Mouse (Mus musculus) hindbrain, embryonic 10.5 days (tissue): ENCODE measurements around the gene Ficd. TPM values are rescaled to one million over a fixed set of nuclear protein-coding genes. Genes with fewer than 3 reads are reported as not detected.
A peak's percentile ranks its signal among the peaks of the same experiment; 100 is the strongest.

ENCODE experiments used
- DNase-seq: peaks from one replicate; pipeline ENCODE4 v3.0.0-alpha.2; 2017; ENCODE audit warnings: low spot score
- H3K27ac ChIP-seq: fragments of 300-500 bp; sonication (generic); 2 replicates; pipeline ENCODE4 v1.5.1; 2016; ENCODE audit warnings: mild to moderate bottlenecking, moderate library complexity
- H3K27me3 ChIP-seq: fragments of 300-500 bp; sonication (generic); 2 replicates; pipeline ENCODE4 v1.6.1; 2016; ENCODE audit warnings: mild to moderate bottlenecking; ENCODE audit not compliant: poor library complexity, insufficient read depth, severe bottlenecking
- H3K36me3 ChIP-seq: fragments of 300-500 bp; sonication (generic); 2 replicates; pipeline ENCODE4 v1.6.1; 2016; ENCODE audit warnings: mild to moderate bottlenecking, moderate library complexity
- H3K4me1 ChIP-seq: fragments of 300-500 bp; sonication (generic); replicated peaks from 2 replicates; pipeline ENCODE4 v1.6.1; 2016; ENCODE audit warnings: mild to moderate bottlenecking
- H3K4me3 ChIP-seq: fragments of 300-500 bp; sonication (generic); 2 replicates; pipeline ENCODE4 v1.5.1; 2016; ENCODE audit warnings: mild to moderate bottlenecking, moderate library complexity
- H3K9me3 ChIP-seq: fragments of 300-500 bp; sonication (generic); 2 replicates; pipeline ENCODE4 v1.6.1; 2016; ENCODE audit warnings: mild to moderate bottlenecking, moderate library complexity
- WGBS: fragments of 180-500 bp; shearing (Covaris S2); methylation state at CpG from one replicate; pipeline ENCODE4 v1.1.7; 2016; 5-methylcytosine and 5-hydroxymethylcytosine counted together
- polyA plus RNA-seq: library from polyadenylated mRNA; unstranded; fragments of >200 nt; fragmentation: Nextera tagmentation; extraction: Ambion mirVana; gene quantifications from 2 replicates; pipeline ENCODE4 v1.2.1, GENCODE M21; 2016

The Ficd gene
- polyA plus RNA-seq: 5.3 and 5.6 TPM in 2 replicates

GRCm38 (mm10) chr5:113735345-113736112, at the start of gene Ficd:
Gene Ficd, plus strand, starts transcription at chr5:113735803.
- Histone ChIP-seq H3K27ac (peak within 1 kb of the TSS; percentile 98), H3K36me3 (peaks cover 33% of the 10 kb centered on the region), H3K27me3 (no peaks in the 10 kb centered on the region), H3K4me3 (peak within 1 kb of the TSS; percentile 81), H3K9me3 (no peaks in the 10 kb centered on the region), H3K4me1 (peaks cover 33% of the 10 kb centered on the region)
- DNase-seq: peak; percentile 97
- WGBS: under 1% methylated on average over 71 of the region's 71 CpGs

DNA sequence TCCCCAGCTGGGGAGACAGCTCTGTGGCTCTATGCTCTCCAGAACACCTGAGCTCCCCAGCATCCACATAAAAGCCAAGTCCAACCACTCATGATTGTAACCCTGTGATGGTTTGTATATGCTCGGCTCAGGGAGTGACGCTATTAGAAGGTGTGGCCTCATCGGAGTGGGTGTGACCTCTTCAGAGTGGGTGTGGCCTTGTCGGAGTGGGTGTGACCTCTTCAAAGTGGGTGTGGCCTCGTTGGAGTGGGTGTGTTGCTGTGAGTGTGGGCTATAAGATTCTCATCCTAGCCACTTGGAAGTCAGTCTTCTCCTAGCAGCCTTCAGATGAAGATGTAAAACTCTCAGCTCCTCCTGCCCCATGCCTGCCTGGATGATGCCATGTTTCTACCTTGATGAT, 48.1 kb upstream of the Ficd start:
- no peak overlapping the region for H3K27ac ChIP-seq
- H3K9me3 ChIP-seq: no peaks in the 10 kb centered on the region; the same call in 1 of the 2 replicates
- H3K36me3 ChIP-seq: no peaks in the 10 kb centered on the region
- no peaks in the 10 kb centered on the region for H3K27me3 ChIP-seq
- DNase-seq: no peak
- peaks cover 24% of the 10 kb centered on the region for H3K4me1 ChIP-seq
- 85% methylated on average over 5 of the region's 5 CpGs for WGBS
- no peak overlapping the region for H3K4me3 ChIP-seq

DNA sequence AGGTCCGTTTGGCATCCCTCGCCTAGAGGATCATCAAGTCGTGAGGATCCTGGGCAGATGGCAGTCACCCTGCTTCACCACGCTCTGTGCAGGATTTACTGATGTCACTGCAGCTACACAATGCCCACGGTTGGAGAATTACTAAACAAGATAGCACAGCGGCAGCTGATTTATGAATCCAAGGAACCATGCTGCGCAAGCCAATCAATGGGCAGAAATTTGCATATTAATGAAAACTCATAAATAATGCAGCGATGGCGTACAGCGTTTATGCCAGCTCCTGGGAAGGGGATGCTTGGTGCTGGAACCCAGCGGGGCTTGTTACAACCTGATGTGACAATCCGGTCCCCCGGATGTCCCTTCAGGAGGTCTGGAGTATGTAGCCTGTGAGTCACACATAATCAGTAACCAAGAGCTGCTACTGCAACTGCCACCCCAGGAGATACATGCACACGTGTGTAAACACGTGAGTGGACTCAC, 45.5 kb upstream of the Ficd start:
- WGBS: 70% methylated on average over 15 of the region's 15 CpGs
- Histone ChIP-seq H3K4me3 (no peak overlapping the region), H3K36me3 (no peaks in the 10 kb centered on the region), H3K27ac (no peak overlapping the region), H3K4me1 (peaks cover 29% of the 10 kb centered on the region), H3K9me3 (peaks cover 6% of the 10 kb centered on the region), H3K27me3 (no peaks in the 10 kb centered on the region)
- DNase-seq: no peak

DNA sequence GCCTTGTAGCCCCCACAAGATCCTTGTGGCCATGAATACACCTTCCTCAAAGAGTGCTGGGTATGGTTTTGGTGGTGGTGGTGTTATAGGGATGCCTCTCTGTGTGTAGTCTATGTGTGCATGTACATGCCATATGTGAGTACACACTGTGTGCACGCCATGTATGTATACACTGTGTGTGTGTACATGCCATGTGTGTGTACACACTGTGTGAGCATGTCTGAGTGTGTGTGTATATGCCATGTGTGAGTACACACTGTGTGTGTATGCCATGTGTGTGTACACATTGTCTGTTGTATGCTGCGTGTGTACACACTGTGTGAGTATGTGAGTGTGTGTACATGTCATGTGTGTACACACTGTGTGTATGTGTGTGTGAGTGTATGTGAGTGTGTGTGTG, 44.7 kb upstream of the Ficd start:
- H3K27ac ChIP-seq: no peak overlapping the region
- no peak for DNase-seq

GRCm38 (mm10) chr5:113693196-113693755, 42.3 kb upstream of the Ficd start:
- Histone ChIP-seq H3K4me3 (no peak overlapping the region), H3K27ac (no peak overlapping the region), H3K36me3 (no peaks in the 10 kb centered on the region), H3K27me3 (no peaks in the 10 kb centered on the region), H3K9me3 (peaks cover 6% of the 10 kb centered on the region), H3K4me1 (peaks cover 29% of the 10 kb centered on the region)
- DNase-seq: no peak
- 87% methylated on average over 8 of the region's 8 CpGs for WGBS

More for the DNA sequence above, 44.7 kb upstream of the Ficd start:
- Histone ChIP-seq H3K27me3 (no peaks in the 10 kb centered on the region), H3K4me1 (peaks cover 29% of the 10 kb centered on the region), H3K4me3 (no peak overlapping the region), H3K36me3 (no peaks in the 10 kb centered on the region), H3K9me3 (peaks cover 6% of the 10 kb centered on the region)
- 92% methylated on average over 2 of the region's 2 CpGs for WGBS

DNA sequence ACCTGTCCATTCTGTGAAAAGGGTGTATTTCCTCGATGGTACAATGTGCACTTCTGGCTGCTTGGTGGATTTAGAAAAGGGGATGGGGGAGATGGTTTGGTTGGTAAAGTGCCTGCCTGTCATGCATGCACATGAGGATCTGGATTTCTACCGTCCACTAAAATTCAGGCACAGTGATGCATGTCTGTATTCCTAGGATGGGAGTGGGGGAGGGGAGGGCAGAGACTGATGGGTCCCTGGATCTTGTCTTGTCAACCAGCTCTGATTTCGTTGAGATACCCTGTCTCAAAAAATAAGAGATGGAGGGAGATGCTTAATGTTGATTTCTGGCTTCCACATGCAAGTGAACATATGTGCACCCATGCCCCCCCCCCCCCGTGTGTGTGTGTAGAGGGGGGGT, 41.6 kb upstream of the Ficd start:
- Histone ChIP-seq H3K27ac (no peak overlapping the region), H3K27me3 (no peaks in the 10 kb centered on the region), H3K4me1 (peaks cover 25% of the 10 kb centered on the region), H3K4me3 (no peak overlapping the region), H3K36me3 (no peaks in the 10 kb centered on the region), H3K9me3 (peaks cover 6% of the 10 kb centered on the region)
- no peak for DNase-seq
- WGBS: 74% methylated on average over 4 of the region's 4 CpGs

DNA sequence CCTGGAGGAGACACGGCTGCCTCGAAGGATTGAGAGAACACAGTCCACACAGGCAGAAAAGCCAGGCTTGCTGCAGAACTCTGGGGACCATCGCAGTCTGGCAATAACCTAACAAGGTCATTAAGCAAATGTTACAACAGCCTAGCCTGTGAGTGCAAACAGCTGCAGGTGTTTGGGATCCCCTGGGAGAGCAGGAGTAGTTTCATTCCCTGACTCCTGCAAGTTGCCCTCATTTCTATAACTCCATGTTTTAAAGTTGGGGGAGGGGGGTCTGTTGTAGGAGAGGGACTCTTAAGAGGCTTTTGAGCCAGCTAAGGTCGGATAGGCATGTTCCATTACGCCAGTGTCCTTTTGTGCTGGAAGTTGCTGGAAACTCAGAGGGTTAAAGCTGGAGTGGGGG, 41.2 kb upstream of the Ficd start:
- Histone ChIP-seq H3K27ac (no peak overlapping the region), H3K9me3 (peaks cover 6% of the 10 kb centered on the region), H3K4me1 (peaks cover 22% of the 10 kb centered on the region), H3K27me3 (no peaks in the 10 kb centered on the region), H3K36me3 (no peaks in the 10 kb centered on the region), H3K4me3 (no peak overlapping the region)
- 64% methylated on average over 5 of the region's 5 CpGs for WGBS
- no peak for DNase-seq

DNA sequence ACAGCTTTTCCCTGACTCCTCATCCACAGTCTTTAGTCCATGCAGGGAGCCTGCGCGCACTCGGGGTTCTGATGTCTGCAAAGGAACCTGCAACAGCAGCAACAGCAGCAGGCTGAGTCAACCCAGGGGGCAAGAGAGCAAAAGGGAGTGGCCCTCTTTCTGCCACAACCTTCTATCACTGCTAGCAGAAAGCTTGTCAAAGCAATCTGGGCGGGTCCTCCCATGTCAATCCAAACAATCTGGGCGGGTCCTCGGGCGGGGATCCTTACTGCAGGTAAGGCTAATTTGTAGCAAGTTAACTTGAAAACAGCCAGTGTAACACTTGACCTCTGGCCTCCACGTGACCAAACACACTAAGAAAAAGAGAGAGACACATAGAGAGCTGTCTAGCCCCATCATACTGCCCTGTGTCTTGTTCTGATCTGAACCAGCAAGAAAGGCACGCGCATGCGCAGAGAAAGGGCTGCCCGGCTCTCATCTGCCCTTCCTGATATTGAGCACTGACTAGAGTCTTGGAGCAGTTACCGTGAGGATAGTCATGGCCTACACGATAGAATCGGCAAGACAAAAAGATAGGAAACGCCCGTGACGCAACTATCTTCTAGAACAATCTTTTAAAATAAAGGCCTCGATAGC, 35.1 kb upstream of the Ficd start:
- Histone ChIP-seq H3K9me3 (no peaks in the 10 kb centered on the region), H3K4me3 (no peak overlapping the region), H3K27me3 (no peaks in the 10 kb centered on the region), H3K27ac (no peak overlapping the region), H3K36me3 (no peaks in the 10 kb centered on the region), H3K4me1 (peaks cover 15% of the 10 kb centered on the region)
- WGBS: 77% methylated on average over 19 of the region's 19 CpGs
- DNase-seq: no peak

DNA sequence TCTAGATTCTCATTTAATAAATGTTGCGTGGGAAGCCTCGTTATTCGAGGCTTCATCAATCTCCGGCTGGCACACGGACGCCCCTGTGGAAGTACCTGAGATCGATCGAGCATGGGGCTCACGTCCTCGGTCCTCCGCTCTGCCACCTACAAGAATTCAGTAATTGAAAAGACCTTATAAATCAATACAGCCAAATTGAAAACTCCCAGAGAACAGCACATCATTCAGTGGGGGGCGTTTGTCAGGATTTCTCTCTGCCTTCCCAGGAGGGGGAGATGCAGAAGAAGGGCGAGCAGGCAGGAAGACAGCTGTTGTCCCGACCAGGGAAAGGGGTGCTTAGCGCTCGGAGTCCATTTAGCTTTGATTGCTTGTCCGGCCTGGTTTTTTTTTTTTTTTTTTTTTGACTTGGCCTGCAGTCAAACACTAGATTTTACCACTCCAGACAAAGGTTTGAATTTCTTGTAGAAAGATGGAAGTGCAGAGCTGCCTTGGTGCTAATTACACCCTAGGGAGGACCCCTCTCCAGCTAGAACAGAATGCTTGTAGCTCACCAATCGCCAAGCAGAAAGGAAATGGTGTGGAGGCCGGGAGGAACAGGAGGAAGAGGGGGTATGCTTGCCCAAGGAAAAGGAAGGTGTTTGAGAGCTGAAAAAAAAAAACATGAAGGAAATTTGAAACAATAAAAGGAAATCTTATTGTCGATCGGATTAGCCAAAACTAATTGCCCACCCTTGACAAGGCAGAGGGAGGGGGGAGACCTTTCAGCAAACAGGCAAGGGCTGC, 31.6 kb upstream of the Ficd start:
- H3K27ac ChIP-seq: 0 out of 2 replicates have a peak overlapping the region, but pooled peaks have one; percentile 2
- H3K4me1 ChIP-seq: peaks cover 15% of the 10 kb centered on the region
- H3K4me3 ChIP-seq: no peak overlapping the region
- no peak for DNase-seq
- H3K36me3 ChIP-seq: no peaks in the 10 kb centered on the region
- 72% methylated on average over 21 of the region's 21 CpGs for WGBS
- H3K27me3 ChIP-seq: no peaks in the 10 kb centered on the region
- H3K9me3 ChIP-seq: no peaks in the 10 kb centered on the region

DNA sequence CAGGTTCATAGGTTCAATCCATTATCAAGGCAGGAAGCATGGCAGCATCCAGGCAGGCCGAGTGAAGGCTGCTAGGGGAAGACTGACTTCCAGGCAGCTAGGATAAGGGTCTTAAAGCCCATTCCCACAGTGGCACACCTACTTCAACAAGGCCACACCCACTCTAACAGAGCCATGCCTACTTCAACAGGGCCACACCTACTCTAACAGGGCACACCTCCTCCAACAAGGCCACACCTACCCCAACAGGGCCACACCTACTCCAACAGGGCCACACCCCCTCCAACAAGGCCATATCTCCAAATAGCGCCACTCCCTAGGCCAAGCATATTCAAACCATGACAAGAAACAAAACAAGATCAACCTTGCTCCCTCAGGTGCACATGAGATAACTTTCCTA, 22.7 kb upstream of the Ficd start:
- DNase-seq: no peak
- Histone ChIP-seq H3K4me3 (no peak overlapping the region), H3K9me3 (no peaks in the 10 kb centered on the region), H3K27me3 (no peaks in the 10 kb centered on the region), H3K36me3 (no peaks in the 10 kb centered on the region), H3K27ac (no peak overlapping the region), H3K4me1 (peaks cover 18% of the 10 kb centered on the region)
- whole genome bisulfite sequencing: 71% methylated on average over 2 of the region's 2 CpGs

DNA sequence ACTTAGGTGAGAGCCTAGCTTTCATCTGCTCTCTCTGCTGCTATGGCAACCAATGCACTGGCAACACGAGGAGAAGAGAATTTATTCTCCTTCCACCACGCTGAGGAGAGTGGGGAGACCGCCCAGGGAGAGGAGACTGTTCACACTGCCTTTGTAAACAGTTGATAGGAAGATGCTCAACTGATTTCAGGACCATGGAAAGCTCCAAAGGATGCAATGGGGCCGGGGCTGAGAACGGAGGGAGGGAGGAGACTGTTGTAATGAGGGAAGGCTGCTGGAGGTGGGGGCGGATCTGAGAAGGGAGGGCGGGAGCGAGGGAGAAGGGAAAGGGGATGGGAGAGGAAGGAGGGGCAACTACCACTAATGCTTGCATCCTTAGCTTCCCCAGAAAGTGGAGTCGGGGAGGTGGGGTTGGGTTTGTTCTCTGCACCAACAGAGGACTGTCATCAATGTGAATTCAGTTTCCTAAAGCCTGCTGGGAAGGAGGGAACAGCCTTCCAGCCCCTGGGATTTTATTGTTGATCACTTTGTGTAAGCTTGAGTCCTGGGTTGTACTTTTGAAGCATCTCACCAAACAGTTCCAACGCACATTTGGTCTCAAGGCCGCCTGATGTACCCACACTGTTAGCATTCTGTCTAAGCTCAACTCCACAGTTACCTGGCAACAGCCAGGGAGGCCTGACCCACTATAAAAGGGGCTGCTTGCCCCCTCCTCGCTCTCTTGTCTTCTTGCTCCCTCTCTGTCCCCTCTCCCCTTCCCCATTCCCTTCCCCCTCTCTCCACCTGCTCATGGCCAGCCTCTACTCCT, 18.8 kb upstream of the Ficd start:
- no peaks in the 10 kb centered on the region; the same call in 1 of the 2 replicates for H3K27me3 ChIP-seq
- H3K9me3 ChIP-seq: no peaks in the 10 kb centered on the region
- peak; percentile 68 for DNase-seq
- H3K4me3 ChIP-seq: 0 out of 2 replicates have a peak overlapping the region, but pooled peaks have one; percentile 9
- peak overlapping the region; percentile 53 for H3K27ac ChIP-seq
- no peaks in the 10 kb centered on the region for H3K36me3 ChIP-seq
- peaks cover 21% of the 10 kb centered on the region for H3K4me1 ChIP-seq
- WGBS: 10% methylated on average over 12 of the region's 12 CpGs

GRCm38 (mm10) chr5:113719221-113719661, 16.4 kb upstream of the Ficd start:
- DNase-seq: no peak
- 88% methylated on average over 8 of the region's 8 CpGs for WGBS
- Histone ChIP-seq H3K4me1 (peaks cover 31% of the 10 kb centered on the region), H3K9me3 (no peaks in the 10 kb centered on the region), H3K27me3 (peaks cover 9% of the 10 kb centered on the region), H3K4me3 (no peak overlapping the region), H3K27ac (no peak overlapping the region), H3K36me3 (no peaks in the 10 kb centered on the region)
